Comparison of ENCODE assay signal across 8 mouse cellular contexts in the genomic region with DNA sequence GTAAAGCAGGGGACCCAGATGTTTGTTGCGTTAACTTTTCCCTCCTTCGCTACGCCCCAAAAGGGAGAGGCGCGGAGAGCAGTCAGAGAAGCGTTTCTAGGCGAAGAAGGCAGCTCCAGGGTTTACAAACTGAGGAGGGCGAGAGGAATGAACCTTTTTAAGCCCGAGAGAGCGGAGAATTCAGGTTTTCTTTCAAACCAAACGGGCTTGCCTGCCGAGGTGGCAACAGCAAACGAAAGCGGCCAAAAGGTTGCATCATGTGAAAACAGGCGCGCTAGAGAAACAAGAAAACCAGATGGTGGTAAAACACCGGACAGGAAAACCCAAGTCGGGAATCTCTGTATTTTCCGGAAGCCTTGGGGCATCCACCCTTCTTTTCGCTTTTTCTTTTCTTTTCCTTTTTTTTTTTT. TPM values are rescaled to one million over a fixed set of nuclear protein-coding genes. Genes with fewer than 3 reads are reported as not detected.
DNase-seq lines count a peak whose midpoint lies in the region; ATAC-seq and TF ChIP-seq lines count a peak whose summit lies in the region.

No protein-coding gene starts in this region.

- no peak for TF ChIP-seq EP300 in CH12.LX (IDR thresholded peaks at IDR 0.05; ENCODE audit: low read length)
- no peak for TF ChIP-seq EP300 in liver, embryonic 14.5 days (IDR thresholded peaks at IDR 0.05; ENCODE audit: low read depth)

- H3K4me1 ChIP-seq in CH12.LX (ENCODE audit: control insufficient read depth in 1 of 2, insufficient read depth in 2 of 2) = peaks cover 10 to 43% of the 10 kb centered on the region in 2 experiments
- H3K4me1 ChIP-seq in liver, embryonic 14.5 days (replicated peaks; ENCODE audit: control insufficient read depth in 2 of 2, insufficient read depth in 2 of 2, low read length in 1 of 2) = peaks cover 40 to 50% of the 10 kb centered on the region in 2 experiments

- TF ChIP-seq CTCF in gastrocnemius, adult 2 months (IDR thresholded peaks at IDR 0.05) = no peak
- no peak for TF ChIP-seq CTCF in CH12.LX (conservative IDR thresholded peaks at IDR 0.05 in 1 of 2, IDR thresholded peaks at IDR 0.05 in 1 of 2; ENCODE audit: low read depth in 2 of 2, low read length in 2 of 2)
- no peak for TF ChIP-seq CTCF in liver, embryonic 14.5 days (IDR thresholded peaks at IDR 0.05; ENCODE audit: low read depth)

- H3K9me3 ChIP-seq in CH12.LX (replicated peaks; ENCODE audit: low read length) = no peaks in the 10 kb centered on the region
- H3K9me3 ChIP-seq in liver, embryonic 14.5 days (ENCODE audit: control insufficient read depth, low read length) = no peaks in the 10 kb centered on the region

- peak; percentile 48 for DNase-seq in gastrocnemius, adult 2 months
- no peak for DNase-seq in gastrocnemius, postnatal 25 days
- DNase-seq in CH12.LX (ENCODE audit: extremely low read depth) = peak; percentile 72
- DNase-seq in embryo, embryonic 10.5 days (ENCODE audit: low spot score) = peak; percentile 59
- peak; percentile 54 to 70 for DNase-seq in heart, postnatal 10 days
- no peak for DNase-seq in liver, embryonic 14.5 days (ENCODE audit: low read depth in 3 of 3, low spot score in 3 of 3)
- DNase-seq in spleen, postnatal 10 days (ENCODE audit: low spot score in 2 of 2) = peak; percentile 48 to 58
- no peak for DNase-seq in frontal cortex, adult 2 months (ENCODE audit: extremely low spot score in 1 of 2, low spot score in 1 of 2)

- no peaks in the 10 kb centered on the region for H3K27me3 ChIP-seq in CH12.LX (replicated peaks)
- H3K27me3 ChIP-seq in liver, embryonic 14.5 days (ENCODE audit: control insufficient read depth, insufficient read depth, low read length) = no peaks in the 10 kb centered on the region

- no peak overlapping the region for H3K4me2 ChIP-seq in CH12.LX (ENCODE audit: insufficient read depth, low read depth, poor library complexity, severe bottlenecking)
- peak overlapping the region; percentile 97 for H3K4me2 ChIP-seq in liver, embryonic 14.5 days (ENCODE audit: low read depth)

- TF ChIP-seq RAD21 in CH12.LX (IDR thresholded peaks at IDR 0.05; ENCODE audit: low read depth, low read length) = no peak

- peak overlapping the region; percentile 94 for H3K27ac ChIP-seq in gastrocnemius, adult 2 months
- H3K27ac ChIP-seq in CH12.LX (ENCODE audit: insufficient read depth, low read depth) = peak overlapping the region; percentile 93
- H3K27ac ChIP-seq in liver, embryonic 14.5 days = peak overlapping the region; percentile 88

- peaks cover 19 to 46% of the 10 kb centered on the region in 2 experiments for H3K36me3 ChIP-seq in CH12.LX (replicated peaks in 1 of 2; ENCODE audit: control insufficient read depth in 1 of 2, insufficient read depth in 1 of 2, low read length in 1 of 2)
- peaks cover 15% of the 10 kb centered on the region for H3K36me3 ChIP-seq in liver, embryonic 14.5 days (replicated peaks; ENCODE audit: control insufficient read depth, insufficient read depth, low read depth)

- ATAC-seq in liver, embryonic 14.5 days (ENCODE audit: insufficient read depth) = no peak

- in situ Hi-C loops in CH12.LX (cut with MboI; ENCODE audit: low pct_ligation_motif_present, low pct_unique_long_range_greater_than_20kb, low sequenced_read_pairs) = no loop called here

- WGBS in liver, embryonic 14.5 days (ENCODE audit: insufficient replicate concordance) = under 1% methylated on average over 20 of the region's 20 CpGs

- dilution Hi-C loops in CH12.LX (cut with MboI; ENCODE audit: extremely low pct_ligation_motif_present, extremely low pct_unique_long_range_greater_than_20kb, low sequenced_read_pairs) = no loop called here

- TF ChIP-seq POLR2A in CH12.LX (IDR thresholded peaks at IDR 0.05; ENCODE audit: low read depth, low read length) = peak; percentile 47; the same call in 1 of the 2 replicates

- H3K79me2 ChIP-seq in CH12.LX (replicated peaks; ENCODE audit: control insufficient read depth, extremely low read depth, insufficient read depth, poor library complexity, severe bottlenecking) = peaks cover 58% of the 10 kb centered on the region

- H3K9ac ChIP-seq in CH12.LX (ENCODE audit: insufficient read depth, low read depth) = peak overlapping the region; percentile 100
- H3K9ac ChIP-seq in liver, embryonic 14.5 days (replicated peaks) = peak overlapping the region; percentile 98

- intact Hi-C loops in gastrocnemius, adult 2 months (cut with DNase I) = loop anchor here (2.0 to 5.0 kb wide), 2 partner anchors 17 to 36 kb away; no protein-coding TSS in a partner anchor
- intact Hi-C loops in heart, postnatal 10 days (cut with DNase I) = loop anchor here (1.0 to 2.0 kb wide), 3 partner anchors 19 to 51 kb away; no protein-coding TSS in a partner anchor

- H3K4me3 ChIP-seq in gastrocnemius, adult 2 months = peak overlapping the region; percentile 99
- peak overlapping the region; percentile 93 to 97 (median 95) for H3K4me3 ChIP-seq in CH12.LX (replicated peaks in 1 of 3; ENCODE audit: low read depth in 2 of 3, low read length in 2 of 3, poor library complexity in 1 of 3)
- peak overlapping the region; percentile 94 to 98 for H3K4me3 ChIP-seq in liver, embryonic 14.5 days (ENCODE audit: insufficient read depth in 1 of 2, low read depth in 2 of 2, low read length in 2 of 2)

TF ChIP-seq in CH12.LX, 34 proteins besides CTCF, POLR2A, EP300 and RAD21:
- TF ChIP-seq CHD2 (IDR thresholded peaks at IDR 0.05; ENCODE audit: low read length) = no peak
- TF ChIP-seq PAX5 (IDR thresholded peaks at IDR 0.05; ENCODE audit: low read length) = no peak
- TF ChIP-seq GABPA (IDR thresholded peaks at IDR 0.05; ENCODE audit: insufficient replicate concordance, low read depth, low read length) = no peak
- no peak for TF ChIP-seq USF1 (IDR thresholded peaks at IDR 0.05; ENCODE audit: low read depth, low read length)
- TF ChIP-seq MXI1 (IDR thresholded peaks at IDR 0.05; ENCODE audit: low read depth, low read length) = no peak; the same call in 1 of the 2 replicates
- peak; percentile 85; the same call in 1 of the 2 replicates for TF ChIP-seq MYC (IDR thresholded peaks at IDR 0.05; ENCODE audit: low read depth, low read length)
- no peak for TF ChIP-seq JUN (IDR thresholded peaks at IDR 0.05; ENCODE audit: insufficient read depth, low read depth, low read length)
- no peak for TF ChIP-seq NRF1 (IDR thresholded peaks at IDR 0.05; ENCODE audit: low read depth, low read length)
- TF ChIP-seq BHLHE40 (IDR thresholded peaks at IDR 0.05; ENCODE audit: low read depth, low read length) = no peak
- TF ChIP-seq UBTF (IDR thresholded peaks at IDR 0.05; ENCODE audit: low read depth, low read length) = no peak
- TF ChIP-seq TCF12 (IDR thresholded peaks at IDR 0.05; ENCODE audit: low read depth, low read length) = peak; percentile 64; the same call in 1 of the 2 replicates
- TF ChIP-seq MAZ (IDR thresholded peaks at IDR 0.05; ENCODE audit: low read depth, low read length) = no peak
- TF ChIP-seq NELFE (IDR thresholded peaks at IDR 0.05; ENCODE audit: low read depth, low read length) = no peak
- TF ChIP-seq TBP (conservative IDR thresholded peaks at IDR 0.05; ENCODE audit: low read depth, low read length) = 0 out of 2 replicates have a peak, but pooled peaks have one; percentile 15
- no peak for TF ChIP-seq RCOR1 (conservative IDR thresholded peaks at IDR 0.05; ENCODE audit: low read depth, low read length)
- peak; percentile 72 for TF ChIP-seq ZNF384 (IDR thresholded peaks at IDR 0.05; ENCODE audit: low read depth, low read length)
- TF ChIP-seq SMC3 (IDR thresholded peaks at IDR 0.05; ENCODE audit: low read depth, low read length) = no peak
- TF ChIP-seq ELF1 (IDR thresholded peaks at IDR 0.05; ENCODE audit: low read depth, low read length) = 0 out of 2 replicates have a peak, but pooled peaks have one; percentile 22
- TF ChIP-seq IRF4 (IDR thresholded peaks at IDR 0.05; ENCODE audit: low read depth, low read length) = no peak; the same call in none of the 2 replicates
- no peak for TF ChIP-seq USF2 (conservative IDR thresholded peaks at IDR 0.05; ENCODE audit: low read depth, low read length)
- TF ChIP-seq ETS1 (conservative IDR thresholded peaks at IDR 0.05; ENCODE audit: low read depth, low read length) = peak; percentile 70
- TF ChIP-seq KAT2A (IDR thresholded peaks at IDR 0.05; ENCODE audit: insufficient replicate concordance, low read length) = peak; percentile 33; the same call in 1 of the 2 replicates
- no peak for TF ChIP-seq ZC3H11A (IDR thresholded peaks at IDR 0.05; ENCODE audit: low read depth, low read length)
- TF ChIP-seq JUND (conservative IDR thresholded peaks at IDR 0.05; ENCODE audit: low read depth, low read length) = no peak
- TF ChIP-seq SIN3A (IDR thresholded peaks at IDR 0.05; ENCODE audit: low read length) = peak; percentile 43; the same call in 1 of the 2 replicates
- TF ChIP-seq POLR2AphosphoS2 (IDR thresholded peaks at IDR 0.05; ENCODE audit: low read depth, low read length) = no peak
- TF ChIP-seq ZKSCAN1 (IDR thresholded peaks at IDR 0.05; ENCODE audit: borderline replicate concordance, low read depth, low read length) = no peak
- no peak; the same call in 1 of the 2 replicates for TF ChIP-seq MEF2A (IDR thresholded peaks at IDR 0.05; ENCODE audit: borderline replicate concordance, low read depth, low read length)
- TF ChIP-seq HCFC1 (IDR thresholded peaks at IDR 0.05; ENCODE audit: low read depth, low read length) = 0 out of 2 replicates have a peak, but pooled peaks have one; percentile 16
- TF ChIP-seq CHD1 (IDR thresholded peaks at IDR 0.05; ENCODE audit: low read depth, low read length) = no peak
- peak; percentile 40; the same call in 1 of the 2 replicates for TF ChIP-seq MAX (IDR thresholded peaks at IDR 0.05; ENCODE audit: low read length)
- TF ChIP-seq MAFK (IDR thresholded peaks at IDR 0.05; ENCODE audit: insufficient replicate concordance, low read length) = no peak
- no peak for TF ChIP-seq E2F4 (IDR thresholded peaks at IDR 0.05; ENCODE audit: insufficient replicate concordance, low read depth, low read length)
- no peak for TF ChIP-seq ZMIZ1 (IDR thresholded peaks at IDR 0.05; ENCODE audit: low read depth, low read length)

RNA-seq across cellular contexts. Expression of gene Clic4, which starts 1.2 kb away (rescaled TPM):
- total RNA-seq in gastrocnemius, adult 2 months (2021) = 10 to 100 TPM; 16.9 to 33.9 TPM
- total RNA-seq in gastrocnemius, postnatal 25 days (2021) = 10 to 100 TPM; 28.6 to 38.0 TPM
- 124 and 154 TPM in 2 replicates for total RNA-seq in CH12.LX (2012; rRNA removed)
- total RNA-seq in CH12.LX (2014; rRNA removed) = 182 and 199 TPM in 2 replicates
- 198 and 214 TPM in 2 replicates for polyA plus RNA-seq in CH12.LX (2012; ENCODE audit: insufficient read length, low read depth)
- total RNA-seq in heart, postnatal 10 days (2021) = 100 to 1,000 TPM; 309 to 310 TPM
- 29.7 and 40.8 TPM in 2 replicates for polyA plus RNA-seq in liver, embryonic 14.5 days (2012; rRNA removed)
- 65.8 and 76.5 TPM in 2 replicates for polyA plus RNA-seq in liver, embryonic 14.5 days (2014; fragmentation: Nextera tagmentation; extraction: Ambion mirVana)
- 67.3 and 73.5 TPM in 2 replicates for polyA plus RNA-seq in frontal cortex, adult 2 months (2012; rRNA removed)

Comparison
In these comparisons a context has a peak if more than half of its experiments do, and no peak if none do; other contexts are left out.
1. DNase-seq: peak in gastrocnemius, adult 2 months (single experiment), CH12.LX (single experiment), embryo, embryonic 10.5 days (single experiment), heart, postnatal 10 days (2 of 2) and spleen, postnatal 10 days (2 of 2); none in gastrocnemius, postnatal 25 days (single experiment), liver, embryonic 14.5 days (0 of 3) and frontal cortex, adult 2 months (0 of 2).
2. Peak in every context shown above with its lines, with median percentiles within 50 percentile points of each other: H3K27ac ChIP-seq and H3K4me3 ChIP-seq.